Mouse (Mus musculus) stomach, embryonic 16.5 days (tissue): Measurements from ENCODE around the gene Steap1. TPM values are rescaled to one million over a fixed set of nuclear protein-coding genes. Genes with fewer than 3 reads are reported as not detected.

ENCODE experiments used
- ATAC-seq: fragments of 200-750 bp; cut with Nextera tagmentation; 2 replicates; pipeline ENCODE4 v1.8.0; 2017; ENCODE audit warnings: moderate number of reproducible peaks, moderate TSS enrichment; ENCODE audit not compliant: insufficient read depth, low FRiP score
- H3K27ac ChIP-seq: fragments of 300-500 bp; sonication (generic); 2 replicates; pipeline ENCODE4 v1.5.1; 2014; ENCODE audit warnings: low read length
- H3K27me3 ChIP-seq: fragments of 300-500 bp; sonication (generic); 2 replicates; pipeline ENCODE4 v1.6.1; 2014; ENCODE audit warnings: low read length, control low read depth, mixed read lengths; ENCODE audit not compliant: control insufficient read depth, insufficient read depth
- H3K36me3 ChIP-seq: fragments of 300-500 bp; sonication (generic); 2 replicates; pipeline ENCODE4 v1.6.1; 2014; ENCODE audit warnings: low read length; ENCODE audit not compliant: control insufficient read depth, insufficient read depth
- H3K4me1 ChIP-seq: fragments of 300-500 bp; sonication (generic); 2 replicates; pipeline ENCODE4 v1.6.1; 2014; ENCODE audit warnings: low read length, control low read depth, mixed read lengths; ENCODE audit not compliant: control insufficient read depth, insufficient read depth
- H3K4me2 ChIP-seq: fragments of 300-500 bp; sonication (generic); 2 replicates; pipeline ENCODE4 v1.6.1; 2014; ENCODE audit warnings: low read depth, low read length, mixed read lengths
- H3K4me3 ChIP-seq: fragments of 300-500 bp; sonication (generic); replicated peaks from 2 replicates; pipeline ENCODE4 v1.5.1; 2014; ENCODE audit warnings: mild to moderate bottlenecking, low read length
- H3K9ac ChIP-seq: fragments of 300-500 bp; sonication (generic); 2 replicates; pipeline ENCODE4 v1.6.1; 2014; ENCODE audit warnings: low read length
- H3K9me3 ChIP-seq: fragments of 300-500 bp; sonication (generic); replicated peaks from 2 replicates; pipeline ENCODE4 v1.6.1; 2016; ENCODE audit warnings: low read length, control low read depth; ENCODE audit not compliant: control insufficient read depth
- WGBS: fragments of 180-500 bp; shearing (Covaris S2); extraction: QIAGEN DNeasy Blood & Tissue Kit; methylation state at CpG from one replicate; pipeline ENCODE4 v1.1.7; 2014; 5-methylcytosine and 5-hydroxymethylcytosine counted together
- polyA plus RNA-seq: library from polyadenylated mRNA; unstranded; fragments of >200 nt; fragmentation: Nextera tagmentation; extraction: Ambion mirVana; gene quantifications from 2 replicates; pipeline ENCODE4 v1.2.1, GENCODE M21; 2015

Steap1 gene
- polyA plus RNA-seq, 1 experiment from 2014 or later = 10.8 TPM

GRCm38 (mm10) chr5:5722217-5722616 lies 26.9 kb downstream of the Steap1 start:
- H3K4me1 ChIP-seq = no peaks in the 10 kb centered on the region
- H3K27ac ChIP-seq = no peak overlapping the region
- no peaks in the 10 kb centered on the region for H3K9me3 ChIP-seq
- no peak overlapping the region for H3K9ac ChIP-seq
- H3K4me2 ChIP-seq = no peak overlapping the region
- no peak for ATAC-seq
- H3K27me3 ChIP-seq = no peaks in the 10 kb centered on the region
- 77% methylated on average over 7 of the region's 7 CpGs for WGBS
- H3K4me3 ChIP-seq = no peak overlapping the region
- no peaks in the 10 kb centered on the region for H3K36me3 ChIP-seq

GRCm38 (mm10) chr5:5711032-5711431 lies 38.1 kb downstream of the Steap1 start:
- H3K4me2 ChIP-seq = no peak overlapping the region
- H3K4me3 ChIP-seq = no peak overlapping the region
- H3K27ac ChIP-seq = no peak overlapping the region
- H3K9me3 ChIP-seq = no peaks in the 10 kb centered on the region
- no peaks in the 10 kb centered on the region for H3K36me3 ChIP-seq
- H3K27me3 ChIP-seq = no peaks in the 10 kb centered on the region
- ATAC-seq = no peak
- no peak overlapping the region for H3K9ac ChIP-seq
- H3K4me1 ChIP-seq = no peaks in the 10 kb centered on the region
- WGBS = 66% methylated on average over 4 of the region's 4 CpGs

GRCm38 (mm10) chr5:5707341-5708278 lies 41.5 kb downstream of the Steap1 start:
- peak overlapping the region; percentile 44 for H3K4me2 ChIP-seq
- no peaks in the 10 kb centered on the region for H3K4me1 ChIP-seq
- H3K27me3 ChIP-seq = no peaks in the 10 kb centered on the region
- H3K9ac ChIP-seq = no peak overlapping the region
- 44% methylated on average over 13 of the region's 13 CpGs for WGBS
- H3K36me3 ChIP-seq = no peaks in the 10 kb centered on the region
- peak overlapping the region; percentile 26 for H3K4me3 ChIP-seq
- H3K27ac ChIP-seq = peak overlapping the region; percentile 57
- no peak for ATAC-seq
- no peaks in the 10 kb centered on the region for H3K9me3 ChIP-seq

- no peak overlapping the region for H3K27ac ChIP-seq
- no peaks in the 10 kb centered on the region for H3K27me3 ChIP-seq
- H3K9me3 ChIP-seq = no peaks in the 10 kb centered on the region
- no peaks in the 10 kb centered on the region for H3K36me3 ChIP-seq
- H3K4me1 ChIP-seq = no peaks in the 10 kb centered on the region
- H3K4me3 ChIP-seq = no peak overlapping the region
- 38% methylated on average over 2 of the region's 2 CpGs for WGBS
- no peak overlapping the region for H3K4me2 ChIP-seq
- ATAC-seq = no peak
- H3K9ac ChIP-seq = no peak overlapping the region
Observed at GRCm38 (mm10) chr5:5705019-5705418, 44.1 kb downstream of the Steap1 start.

- no peaks in the 10 kb centered on the region for H3K36me3 ChIP-seq
- WGBS = 83% methylated on average over 2 of the region's 2 CpGs
- H3K9me3 ChIP-seq = no peaks in the 10 kb centered on the region
- ATAC-seq = no peak
- no peak overlapping the region for H3K4me3 ChIP-seq
- no peak overlapping the region for H3K9ac ChIP-seq
- no peaks in the 10 kb centered on the region for H3K27me3 ChIP-seq
- no peak overlapping the region for H3K4me2 ChIP-seq
- H3K27ac ChIP-seq = no peak overlapping the region
- H3K4me1 ChIP-seq = no peaks in the 10 kb centered on the region
Observed at GRCm38 (mm10) chr5:5700386-5700785, 48.7 kb downstream of the Steap1 start.

- WGBS = 59% methylated on average over 3 of the region's 3 CpGs
- no peaks in the 10 kb centered on the region for H3K27me3 ChIP-seq
- ATAC-seq = no peak
- no peaks in the 10 kb centered on the region for H3K36me3 ChIP-seq
- H3K4me2 ChIP-seq = no peak overlapping the region
- H3K4me3 ChIP-seq = no peak overlapping the region
- no peaks in the 10 kb centered on the region for H3K9me3 ChIP-seq
- no peaks in the 10 kb centered on the region for H3K4me1 ChIP-seq
- no peak overlapping the region for H3K27ac ChIP-seq
- no peak overlapping the region for H3K9ac ChIP-seq
Observed at GRCm38 (mm10) chr5:5698830-5699229, 50.3 kb downstream of the Steap1 start.

GRCm38 (mm10) chr5:5695401-5695942 lies 53.7 kb downstream of the Steap1 start:
- ATAC-seq = no peak
- no peak overlapping the region for H3K27ac ChIP-seq
- H3K9me3 ChIP-seq = no peaks in the 10 kb centered on the region
- no peak overlapping the region for H3K9ac ChIP-seq
- H3K36me3 ChIP-seq = no peaks in the 10 kb centered on the region
- no peaks in the 10 kb centered on the region for H3K27me3 ChIP-seq
- no peaks in the 10 kb centered on the region for H3K4me1 ChIP-seq
- WGBS = 82% methylated on average over 5 of the region's 5 CpGs
- H3K4me2 ChIP-seq = no peak overlapping the region
- H3K4me3 ChIP-seq = no peak overlapping the region

- H3K27ac ChIP-seq = no peak within 1 kb of the TSS
- ATAC-seq = peak; percentile 92
- H3K4me1 ChIP-seq = no peaks in the 10 kb centered on the region
- H3K27me3 ChIP-seq = no peaks in the 10 kb centered on the region
- H3K9ac ChIP-seq = peak within 1 kb of the TSS; percentile 90
- WGBS = under 1% methylated on average over 66 of the region's 66 CpGs
- peak within 1 kb of the TSS; percentile 58 for H3K4me2 ChIP-seq
- no peaks in the 10 kb centered on the region for H3K9me3 ChIP-seq
- H3K36me3 ChIP-seq = no peaks in the 10 kb centered on the region
- H3K4me3 ChIP-seq = peak within 1 kb of the TSS; percentile 79
Observed at GRCm38 (mm10) chr5:5693956-5694653, 55.0 kb downstream of the Steap1 start, which contains the start of gene Steap2. Gene Steap2, minus strand, starts transcription at chr5:5694578.

GRCm38 (mm10) chr5:5693541-5693955 lies 55.6 kb downstream of the Steap1 start:
- peak overlapping the region; percentile 58 for H3K4me2 ChIP-seq
- H3K27ac ChIP-seq = no peak overlapping the region
- under 1% methylated on average over 29 of the region's 29 CpGs for WGBS
- no peaks in the 10 kb centered on the region for H3K36me3 ChIP-seq
- peak; percentile 73; the same call in 1 of the 2 replicates for ATAC-seq
- no peaks in the 10 kb centered on the region for H3K27me3 ChIP-seq
- peak overlapping the region; percentile 90 for H3K9ac ChIP-seq
- H3K4me1 ChIP-seq = no peaks in the 10 kb centered on the region
- H3K4me3 ChIP-seq = peak overlapping the region; percentile 79
- H3K9me3 ChIP-seq = no peaks in the 10 kb centered on the region
